Mouse (Mus musculus): Measurements from ENCODE around the gene Slc9a9.

GRCm38 (mm10) chr9:95239900-95240299 lies 570.2 kb downstream of the Slc9a9 start:
- TF ChIP-seq GATA1 (IDR thresholded peaks at IDR 0.05; ENCODE audit: borderline replicate concordance, low read length) (no peak), FLI1 (IDR thresholded peaks at IDR 0.05; ENCODE audit: low read length) (no peak)

Data from megakaryocyte, embryonic 14.5 days (primary cell).